Mouse (Mus musculus) right cerebral cortex, postnatal 10 days (tissue): ENCODE measurements at regions not wholly inside any gene's neighbourhood (a gene's known extent, or its start where the extent isn't known, plus 50 kb on each side); places are given as distances from the start of the nearest gene placed in this dataset.
A peak's percentile ranks its signal among the peaks of the same experiment; 100 is the strongest.

ENCODE experiments used
- DNase-seq, 2 experiments: peaks; one replicate each; pipeline ENCODE4 v3.0.0; 2021; ENCODE audit warnings: low spot score in 2 of 2

DNA sequence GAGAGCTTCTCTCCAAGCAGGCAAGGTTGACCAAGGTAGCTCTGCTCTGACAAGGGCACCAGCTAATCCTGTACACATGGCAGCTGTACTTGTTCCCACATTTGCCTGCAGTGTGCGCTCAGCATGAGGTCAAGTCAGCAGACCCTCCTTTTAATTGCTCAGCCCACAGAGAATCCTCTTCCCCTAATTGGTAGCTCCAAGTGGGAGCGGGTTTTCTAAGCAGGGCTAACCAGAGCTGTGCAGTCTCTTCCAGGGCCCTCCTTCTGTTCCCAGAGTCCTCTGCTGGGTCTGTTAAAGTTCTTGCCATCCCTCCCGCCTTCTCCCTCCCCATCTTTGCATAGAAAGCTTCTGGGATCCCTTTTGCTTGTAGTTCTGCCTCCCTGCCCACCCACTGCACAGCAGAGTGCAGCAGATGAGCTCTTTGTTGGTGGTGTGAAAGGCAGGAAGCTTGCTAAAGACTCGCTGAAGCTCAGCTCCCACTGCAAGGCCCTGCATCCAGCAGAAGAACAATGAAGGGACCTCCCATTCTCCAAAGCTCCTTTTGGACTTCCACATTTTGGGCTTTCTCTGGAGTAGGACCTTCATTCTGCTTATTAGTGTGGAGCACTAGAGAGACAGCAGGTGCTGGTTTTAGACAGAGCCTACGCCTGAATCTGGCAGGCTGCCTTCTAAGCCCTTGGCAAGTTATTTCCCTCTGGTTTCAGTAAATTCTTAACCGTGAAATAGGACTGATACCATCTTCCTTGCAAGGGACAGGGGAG lies 235.3 kb upstream of the Serp2 start:
- DNase-seq, result peak; percentile 58 to 60

DNA sequence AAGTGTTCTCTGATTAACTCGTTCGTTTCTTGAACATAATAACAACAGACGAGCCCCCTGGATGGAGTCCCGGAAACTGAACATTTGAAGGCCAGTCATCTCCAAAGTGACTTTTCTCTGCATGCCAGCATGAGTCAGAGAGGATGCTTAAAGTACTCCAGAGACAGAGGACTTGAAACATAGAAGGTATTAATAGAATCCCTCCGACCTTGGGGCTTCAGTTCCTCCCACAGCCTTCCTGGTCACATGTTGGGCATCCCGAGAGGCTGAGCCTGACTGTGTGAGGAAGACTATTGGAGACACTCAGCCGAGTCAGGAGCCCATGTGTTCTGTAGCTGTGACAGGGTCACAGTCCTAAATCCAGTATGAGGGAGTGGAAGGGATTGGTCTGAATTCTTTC lies 232.7 kb upstream of the Serp2 start:
- no peak for DNase-seq

DNA sequence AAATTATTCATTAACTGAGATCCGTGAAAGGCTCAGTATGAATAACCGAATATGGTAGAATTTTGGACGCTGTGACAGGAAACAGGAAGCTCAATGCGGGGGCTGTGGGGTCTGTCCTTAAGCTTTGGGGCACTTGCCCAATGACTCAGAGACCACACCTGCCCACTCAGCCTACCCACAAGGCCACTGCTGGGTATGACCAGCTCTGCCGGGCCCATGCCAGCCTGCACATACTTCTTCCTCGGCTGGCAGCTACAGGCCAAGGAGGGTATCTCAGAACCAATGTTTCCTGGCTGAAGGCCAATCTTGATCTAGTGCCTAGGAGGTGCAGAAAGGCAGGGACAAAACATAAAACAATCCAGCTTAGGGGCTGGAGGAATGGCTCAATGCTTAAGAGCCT lies 230.9 kb upstream of the Serp2 start:
- DNase-seq, result peak in 1 of 2 experiments; percentile 17

DNA sequence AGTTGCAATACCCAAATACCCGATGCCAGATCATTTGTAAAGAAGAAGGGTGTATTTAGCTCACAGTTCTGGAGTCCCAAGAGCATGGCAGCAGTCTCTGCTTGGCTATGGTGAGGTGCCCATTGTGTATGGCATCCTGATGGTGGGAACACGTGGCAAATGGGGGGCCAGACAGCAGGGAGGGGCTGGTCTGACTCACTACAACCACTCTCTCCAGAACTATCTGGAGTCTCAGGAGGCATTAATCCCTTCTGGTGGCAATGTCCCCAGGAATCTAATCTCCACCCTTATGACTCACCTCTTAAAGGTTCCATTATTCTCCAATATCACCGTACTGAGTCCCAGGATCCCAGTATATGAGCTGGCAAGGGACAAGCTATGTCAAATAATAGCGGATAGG lies 229.5 kb upstream of the Serp2 start:
- peak in 1 of 2 experiments; percentile 9 for DNase-seq

DNA sequence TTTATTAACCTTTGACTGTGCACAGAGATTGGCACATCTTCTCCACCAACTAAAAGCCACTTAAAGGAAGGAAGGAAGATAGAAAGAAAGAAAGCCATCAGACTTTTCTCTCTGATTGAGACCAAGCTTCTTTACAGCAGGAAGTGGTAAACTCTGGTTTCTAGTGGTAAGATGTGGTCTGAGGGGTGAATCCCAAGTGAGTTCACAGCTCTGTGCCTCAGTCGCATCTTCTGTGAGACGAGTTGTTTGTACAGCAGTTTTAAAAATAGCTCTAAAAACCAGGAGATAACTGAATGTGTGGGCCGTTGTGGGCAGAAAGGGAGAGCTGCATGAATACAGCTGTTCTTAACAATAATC lies 224.8 kb upstream of the Serp2 start:
- peak in 1 of 2 experiments; percentile 10 for DNase-seq

DNA sequence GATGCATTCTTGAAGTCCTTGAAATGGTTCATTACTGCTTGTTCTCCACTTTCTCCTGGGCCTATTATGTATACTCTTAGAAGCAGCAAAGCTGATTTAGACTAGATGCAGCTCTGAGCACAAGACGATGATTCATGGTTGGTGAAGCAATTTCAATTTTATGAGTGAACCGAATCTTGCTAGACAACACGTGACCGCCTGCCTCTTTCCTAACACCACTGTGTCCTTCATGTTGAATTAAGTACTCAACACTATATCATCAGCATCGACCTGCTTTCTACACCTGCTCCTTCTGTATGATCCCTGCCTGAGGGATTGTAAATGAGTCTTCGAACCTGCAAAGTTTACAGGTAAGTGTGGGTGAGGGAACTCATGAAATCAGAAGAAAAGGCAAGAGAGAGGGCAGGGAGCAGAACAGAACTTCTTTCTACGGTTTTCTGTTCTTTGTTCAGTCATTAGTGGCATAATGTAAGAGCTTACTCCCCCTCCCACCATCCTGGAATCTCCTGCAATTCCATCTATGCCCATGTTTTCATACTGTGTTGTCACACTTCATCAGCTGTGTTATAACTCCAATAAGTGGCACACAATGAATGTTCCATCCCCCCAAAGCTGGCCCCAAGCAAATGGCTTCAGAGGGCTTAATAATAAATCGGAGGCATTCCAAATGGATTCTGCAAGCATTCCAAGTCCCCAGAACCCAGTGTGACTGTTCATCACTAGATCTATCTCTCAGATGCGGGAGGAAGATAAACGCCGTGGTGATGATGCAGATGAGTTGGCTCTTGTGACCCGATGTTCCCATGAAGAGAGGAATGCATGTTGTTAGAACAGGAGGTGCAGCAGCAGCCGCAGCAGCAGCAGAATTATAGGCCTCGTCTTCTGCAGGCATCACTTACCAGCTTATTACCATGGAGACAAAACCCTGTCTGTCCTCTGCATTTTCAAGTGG lies 224.2 kb upstream of the Serp2 start:
- DNase-seq, result peak in 1 of 2 experiments; percentile 30

DNA sequence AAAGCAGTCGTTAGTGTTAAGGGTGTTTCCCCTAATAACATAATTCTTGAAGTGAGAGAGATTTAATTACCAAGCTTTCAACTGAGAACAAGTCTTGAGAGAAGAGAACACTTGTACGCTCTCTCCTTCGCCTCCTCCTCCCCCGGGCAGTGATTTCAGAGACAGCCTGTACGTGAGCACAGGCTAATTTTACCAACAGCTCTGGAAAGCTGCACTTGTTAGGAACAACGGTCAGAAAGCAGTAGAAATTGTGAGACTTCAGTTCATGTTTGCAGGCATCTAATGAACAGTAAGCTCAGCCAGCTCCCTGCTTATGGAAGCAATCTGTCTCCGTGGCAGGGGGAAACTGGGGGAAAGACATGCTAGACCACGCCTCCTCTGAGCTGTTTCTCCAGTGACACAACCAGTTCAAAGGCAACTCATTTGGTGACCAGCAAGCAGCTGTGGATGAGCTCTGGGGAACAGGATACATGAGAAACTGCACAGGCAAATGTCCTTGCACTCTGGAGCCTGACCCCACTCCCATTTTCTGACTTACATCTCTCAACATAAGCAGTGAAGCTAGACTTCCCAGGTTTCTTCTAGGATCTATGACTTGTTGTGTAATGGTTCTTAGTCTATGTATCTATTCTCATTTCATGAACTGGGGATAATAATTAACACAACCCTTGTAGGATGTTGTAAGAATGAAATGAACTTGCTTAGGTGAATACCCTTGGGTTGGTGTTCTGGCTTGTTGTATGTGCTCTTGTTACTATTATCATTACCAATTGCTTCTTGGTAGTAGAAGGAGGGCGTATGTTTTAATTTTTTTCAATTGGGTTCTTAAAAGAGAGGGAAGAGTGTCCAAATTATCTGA lies 222.1 kb upstream of the Serp2 start:
- DNase-seq, result peak; percentile 71 to 80

DNA sequence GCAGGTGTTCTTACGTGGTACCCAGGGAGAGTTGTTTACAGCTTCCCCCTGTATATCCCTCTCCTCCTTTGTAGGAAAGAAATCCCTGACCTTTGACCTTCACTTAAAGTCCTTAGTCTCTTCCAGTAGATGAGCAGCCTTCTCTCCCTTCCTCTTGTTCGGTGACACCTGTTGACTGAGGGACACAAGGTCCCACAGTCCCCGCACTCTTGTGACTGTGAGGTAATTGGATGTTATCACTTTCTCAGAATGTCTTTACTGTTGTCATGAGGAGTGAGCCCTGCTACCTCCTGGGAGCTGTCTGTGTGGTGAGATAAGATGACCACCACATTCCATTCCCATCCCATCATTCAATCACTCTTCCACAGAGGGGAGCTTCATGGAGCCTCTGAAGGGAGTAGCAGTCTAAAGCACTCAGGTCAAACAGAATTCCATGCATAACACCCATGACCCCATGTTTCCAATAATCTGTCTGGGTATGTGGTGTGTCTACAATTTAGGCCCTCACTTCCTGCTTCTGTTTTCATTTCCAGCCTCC lies 218.8 kb upstream of the Serp2 start:
- DNase-seq, result no peak

DNA sequence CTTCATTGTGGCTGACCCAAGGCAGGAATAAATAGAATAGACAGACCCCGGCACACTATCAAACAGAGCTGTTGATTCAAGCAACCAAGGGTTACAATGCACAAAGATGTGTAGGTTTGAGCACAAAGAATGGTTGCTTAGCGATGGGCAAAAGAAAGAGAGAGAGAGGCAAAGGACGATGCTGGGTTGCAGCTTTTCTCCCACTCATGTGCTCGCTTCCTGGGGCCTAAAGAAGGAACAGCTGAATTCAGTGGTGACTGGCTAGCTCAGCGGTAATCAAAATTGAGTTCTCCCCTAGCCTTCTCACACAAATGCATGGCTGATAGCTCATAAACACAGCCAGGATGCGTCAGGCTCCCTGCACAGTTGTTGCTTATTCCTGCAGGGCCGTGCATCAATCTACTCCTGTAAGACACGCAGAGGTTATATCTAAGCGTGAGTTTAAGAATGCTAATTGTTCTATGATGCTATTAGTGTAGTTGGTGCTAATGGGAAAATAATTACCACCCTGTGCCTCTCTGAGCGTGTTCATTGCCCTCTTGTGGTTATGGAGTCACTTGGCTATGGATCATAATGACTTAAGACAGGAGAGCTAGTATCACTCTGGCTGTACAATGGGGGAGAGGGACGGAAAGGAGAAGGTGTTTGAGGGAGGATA lies 216.2 kb upstream of the Serp2 start:
- no peak for DNase-seq

DNA sequence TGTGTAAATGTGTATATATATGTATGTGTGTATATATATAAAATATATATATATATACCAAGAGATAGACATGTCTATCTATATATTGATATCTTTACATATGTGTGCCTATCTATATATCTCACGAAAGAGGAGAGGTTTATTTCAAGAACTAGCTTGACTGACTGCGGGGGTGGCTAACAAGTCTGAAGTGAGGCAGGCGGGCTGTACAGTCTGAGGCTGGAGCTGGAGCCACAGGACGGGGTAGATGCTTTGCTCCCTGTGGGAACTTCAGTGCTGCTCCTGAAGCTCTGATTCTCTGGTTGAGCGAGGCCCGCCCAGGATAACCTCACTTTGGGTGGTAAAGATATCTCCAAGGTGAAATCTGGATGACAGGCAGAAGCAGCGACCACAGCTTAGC lies 213.4 kb upstream of the Serp2 start:
- peak in 1 of 2 experiments; percentile 41 for DNase-seq

DNA sequence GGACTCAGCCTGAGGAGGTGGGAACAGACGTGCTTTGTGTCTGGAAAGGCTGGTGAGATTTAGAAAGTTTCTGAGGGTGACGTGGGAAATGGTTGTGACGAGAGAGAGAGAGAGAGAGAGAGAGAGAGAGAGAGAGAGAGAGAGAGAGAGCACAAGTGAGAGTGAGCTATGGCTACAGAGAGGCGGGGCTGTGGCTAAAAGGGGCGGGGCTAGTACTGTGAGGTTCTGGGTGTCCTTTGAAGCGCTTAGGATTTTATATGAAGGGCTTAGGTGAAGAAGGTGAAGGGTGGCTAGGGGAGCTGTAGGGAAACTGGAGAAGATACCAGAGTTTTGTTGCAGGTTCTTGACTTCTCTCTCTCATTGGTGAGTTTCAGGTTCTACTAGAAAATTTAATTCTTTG lies 210.6 kb upstream of the Serp2 start:
- no peak for DNase-seq

DNA sequence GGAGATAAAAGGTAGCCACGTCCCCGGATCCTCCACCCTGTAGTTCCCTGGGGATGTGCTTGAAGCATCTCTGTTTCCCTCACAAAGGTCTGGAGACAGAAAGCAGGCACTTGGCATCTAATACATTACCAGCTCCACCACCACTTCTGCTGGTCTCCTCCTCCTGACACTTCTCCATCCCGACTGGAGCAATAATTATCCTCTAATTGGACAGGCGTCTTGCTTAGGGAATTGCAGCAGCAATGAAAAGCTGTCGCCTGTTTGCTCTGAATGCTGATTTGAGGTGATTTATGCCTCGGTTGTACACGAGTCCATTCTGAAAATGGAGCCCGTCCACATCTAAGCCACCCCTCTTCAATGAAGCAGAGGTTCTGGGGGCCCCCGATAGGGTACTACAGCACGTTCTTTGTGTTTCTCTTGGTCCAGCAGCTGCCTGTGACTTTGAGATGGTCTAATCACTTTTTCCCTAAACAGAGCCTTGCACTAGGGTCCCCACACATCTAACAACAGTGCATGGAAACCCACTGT lies 209.6 kb upstream of the Serp2 start:
- DNase-seq, result no peak

DNA sequence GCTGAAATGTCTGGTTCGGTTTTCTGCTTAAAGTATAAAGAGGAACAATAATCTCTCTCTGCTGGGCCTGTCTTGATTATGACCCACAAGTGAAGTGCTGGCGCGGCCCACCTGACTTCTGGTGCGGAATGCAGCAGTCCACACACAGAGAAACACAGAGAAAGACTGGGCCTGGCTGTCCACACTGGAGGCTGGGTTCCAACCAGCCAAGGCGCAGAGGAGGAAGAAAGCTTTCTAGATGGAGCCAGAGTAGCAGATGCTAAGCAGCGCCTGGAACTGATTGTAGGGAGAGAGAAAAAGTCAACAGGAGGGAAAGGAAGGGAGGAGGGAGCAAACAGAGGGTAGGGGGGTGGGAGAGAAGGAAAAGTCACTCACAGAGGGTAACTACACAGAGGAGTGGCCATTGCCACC lies 208.4 kb upstream of the Serp2 start:
- DNase-seq, result peak; percentile 68 to 72

DNA sequence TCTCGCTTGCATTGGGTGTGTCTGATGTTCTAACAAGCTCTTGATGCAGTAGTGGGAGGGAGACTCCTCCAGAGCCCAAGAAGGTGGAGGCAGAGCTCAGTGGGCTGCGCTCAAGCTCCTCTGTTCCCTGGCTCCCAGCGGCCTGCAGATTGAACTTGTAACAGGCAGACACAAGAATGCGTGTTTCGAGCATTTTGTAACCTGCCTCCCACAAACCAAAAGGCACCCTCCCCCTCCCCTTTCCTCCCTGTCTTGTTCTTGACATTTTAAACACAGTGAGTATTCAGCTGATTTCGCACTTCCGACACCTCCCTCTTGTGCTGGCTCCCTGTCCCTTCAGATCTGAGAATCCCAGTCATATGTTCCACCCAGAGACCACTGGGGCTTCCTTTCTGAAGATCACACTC lies 207.7 kb upstream of the Serp2 start:
- peak; percentile 66 to 71 for DNase-seq

DNA sequence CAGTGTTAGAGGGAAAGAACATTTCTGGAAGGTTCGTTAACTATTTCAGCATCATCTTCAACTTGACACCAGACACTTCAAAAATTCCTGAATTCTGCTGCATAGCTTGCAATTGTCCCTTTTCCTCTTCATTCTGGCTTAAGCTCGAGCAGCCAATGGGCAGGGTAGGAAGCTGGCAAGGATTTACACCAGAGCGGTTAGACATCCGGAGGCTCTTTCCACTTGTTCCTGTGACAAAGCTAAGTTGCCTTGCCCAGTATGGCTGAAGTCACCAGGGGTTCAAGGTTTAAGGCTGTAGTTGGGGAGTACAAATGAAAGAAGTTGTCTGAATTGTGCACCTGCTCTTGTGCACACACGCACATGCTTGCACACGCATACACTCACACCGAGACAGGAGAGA lies 206.8 kb upstream of the Serp2 start:
- no peak for DNase-seq

DNA sequence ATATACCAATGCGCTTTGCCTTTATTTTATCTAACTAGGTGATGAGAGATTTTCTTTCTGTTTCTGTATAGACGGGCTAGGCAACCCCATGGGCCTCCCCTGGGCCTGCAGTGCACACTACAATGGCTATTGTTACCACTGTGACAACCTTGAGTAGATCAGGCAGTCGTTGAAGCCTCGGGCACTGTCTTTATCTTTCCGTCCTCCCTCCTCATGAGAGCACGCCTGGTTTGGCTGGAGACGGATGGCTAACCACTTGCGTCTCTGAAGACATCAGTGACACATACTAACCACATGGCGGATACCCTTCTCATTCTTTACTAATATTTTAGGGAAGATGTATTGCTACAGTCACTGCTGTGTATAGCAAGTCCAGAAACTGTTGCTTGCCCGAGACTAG lies 206.1 kb upstream of the Serp2 start:
- DNase-seq, result no peak

DNA sequence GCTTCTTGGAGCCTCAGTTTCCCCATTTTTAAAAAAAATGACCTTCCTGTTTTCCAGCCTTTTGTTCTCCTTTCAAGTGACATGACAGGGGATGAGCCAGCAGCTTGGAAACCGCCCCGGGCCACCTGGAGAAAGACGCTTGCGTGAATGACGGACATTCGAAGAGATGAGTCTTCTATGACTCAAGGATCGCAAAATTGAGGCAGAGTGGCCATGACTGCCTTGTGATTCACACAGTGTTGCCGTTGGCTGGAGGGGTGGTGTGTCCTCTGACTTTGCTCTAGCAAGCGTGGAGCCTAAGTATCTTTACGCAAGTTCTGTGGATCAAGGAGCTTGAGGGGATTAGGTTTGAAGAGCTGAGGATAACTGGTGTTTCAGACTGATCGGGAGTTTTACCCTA lies 205.0 kb upstream of the Serp2 start:
- no peak for DNase-seq

DNA sequence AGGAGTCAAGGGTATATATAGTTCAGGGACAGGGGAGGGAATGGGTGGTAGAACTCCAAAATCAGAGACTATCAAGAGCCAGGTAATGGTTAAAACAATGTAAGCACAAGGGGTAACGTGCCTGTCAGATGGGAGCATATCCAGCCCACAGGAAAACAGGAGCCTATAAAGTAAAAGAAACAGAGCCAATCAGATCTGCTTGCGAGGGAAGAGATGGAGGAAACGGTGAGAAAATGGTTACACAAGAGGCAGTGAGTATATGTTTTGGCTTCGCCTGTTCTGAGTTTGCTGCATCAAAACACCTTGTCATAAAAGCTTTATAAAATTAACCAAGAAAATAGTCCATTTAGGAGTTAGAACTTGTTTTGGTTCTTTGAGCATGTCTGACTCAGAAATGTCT lies 204.6 kb upstream of the Serp2 start:
- no peak for DNase-seq

DNA sequence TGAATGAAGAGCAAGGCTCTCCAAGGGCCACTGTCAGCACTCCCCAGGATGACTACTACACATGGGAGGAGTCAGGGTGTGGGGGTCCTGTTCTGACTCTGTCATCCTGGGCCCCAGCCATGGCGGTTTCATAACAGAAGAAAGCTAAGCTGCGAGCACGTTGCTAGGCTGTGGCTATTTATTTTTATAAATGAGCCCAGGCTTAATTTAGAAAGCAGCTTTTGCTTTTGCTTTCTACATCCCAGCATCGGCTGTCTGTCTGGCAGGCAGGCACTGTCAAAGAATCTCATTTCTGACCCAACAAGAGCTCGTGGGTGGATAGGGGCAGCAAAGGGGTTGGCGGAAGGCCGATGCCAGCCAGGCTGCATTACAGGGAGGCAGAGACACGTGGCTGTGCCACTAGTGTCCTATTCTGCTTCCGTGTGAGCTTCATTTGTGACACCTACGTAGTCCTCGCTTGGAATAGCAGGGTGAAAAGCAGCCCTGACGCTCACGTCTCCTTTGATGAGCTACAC lies 203.9 kb upstream of the Serp2 start:
- DNase-seq, result peak; percentile 82 to 91

DNA sequence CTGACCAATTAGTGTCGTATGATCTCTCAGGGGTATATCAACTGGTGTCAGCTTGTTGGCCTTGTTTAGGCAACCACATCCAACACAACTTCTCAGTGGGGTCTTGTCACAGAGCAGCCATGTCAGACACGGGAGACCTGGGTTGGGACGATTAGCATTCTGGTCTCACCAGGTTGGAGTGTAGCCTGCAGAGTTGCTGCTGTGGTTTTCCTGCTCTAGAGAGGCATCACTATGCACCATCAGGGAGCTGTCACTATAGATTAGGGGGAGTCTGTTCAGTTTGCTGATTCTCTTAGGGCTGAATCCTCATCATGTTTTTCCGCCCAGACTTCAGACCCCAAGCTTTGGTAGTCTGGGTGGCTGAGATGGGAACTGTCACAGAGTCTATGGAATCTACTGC lies 202.7 kb upstream of the Serp2 start:
- DNase-seq, result no peak

DNA sequence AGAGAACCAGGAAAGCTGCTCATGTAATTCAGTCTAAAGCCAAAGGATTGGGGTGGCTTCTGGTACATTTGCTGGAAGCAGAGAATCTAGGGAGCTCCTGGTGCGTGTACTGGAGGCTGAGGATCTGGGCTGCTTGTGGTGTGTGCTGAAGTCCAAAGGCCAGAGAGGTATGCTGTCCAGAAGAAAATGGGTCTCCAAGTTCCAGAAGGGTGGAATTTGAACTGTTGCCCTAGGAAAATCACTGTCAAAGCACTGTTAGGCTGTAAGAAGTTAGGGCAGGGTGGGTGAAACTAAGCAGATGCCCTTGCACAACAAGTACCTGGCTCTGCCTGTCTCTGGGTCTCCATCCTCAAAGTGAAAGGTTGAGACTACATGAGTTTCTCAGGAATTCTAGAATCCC lies 201.9 kb upstream of the Serp2 start:
- DNase-seq, result no peak
